Mouse (Mus musculus) embryonic fibroblast, embryonic 13.5 days (primary cell): ENCODE measurements around the gene Ttc41. TPM values are rescaled to one million over a fixed set of nuclear protein-coding genes. Genes with fewer than 3 reads are reported as not detected.

Experiments
- H3K27ac ChIP-seq: 2 replicates; pipeline ENCODE4 v1.5.1; 2012; ENCODE audit warnings: low read length, control low read depth, inconsistent platforms; ENCODE audit not compliant: insufficient read depth
- H3K4me1 ChIP-seq: 2 replicates; pipeline ENCODE4 v1.6.1; 2011; ENCODE audit warnings: low read length; ENCODE audit not compliant: control insufficient read depth, insufficient read depth
- H3K4me3 ChIP-seq: 2 replicates; pipeline ENCODE4 v1.5.1; 2011; ENCODE audit warnings: mild to moderate bottlenecking, control low read depth, low read length; ENCODE audit not compliant: insufficient read depth
- CTCF ChIP-seq: IDR thresholded peaks from 2 replicates; pipeline ENCODE4 v1.5.1; 2011; ENCODE audit warnings: mild to moderate bottlenecking, control low read depth, low read length, moderate library complexity, borderline replicate concordance; ENCODE audit not compliant: insufficient read depth
- POLR2A ChIP-seq: IDR thresholded peaks from 2 replicates; pipeline ENCODE4 v1.6.1; 2011; ENCODE audit warnings: low read depth, mild to moderate bottlenecking, control low read depth, low read length, moderate library complexity
- polyA plus RNA-seq: library from polyadenylated mRNA; stranded (reverse); fragments of >200 nt; gene quantifications from 2 replicates; pipeline ENCODE4 v1.2.4, GENCODE M21; 2011; ENCODE audit warnings: low read depth; ENCODE audit not compliant: missing spikeins, insufficient read length

The Ttc41 gene
- polyA plus RNA-seq, 1 experiment: 1.9 TPM

DNA sequence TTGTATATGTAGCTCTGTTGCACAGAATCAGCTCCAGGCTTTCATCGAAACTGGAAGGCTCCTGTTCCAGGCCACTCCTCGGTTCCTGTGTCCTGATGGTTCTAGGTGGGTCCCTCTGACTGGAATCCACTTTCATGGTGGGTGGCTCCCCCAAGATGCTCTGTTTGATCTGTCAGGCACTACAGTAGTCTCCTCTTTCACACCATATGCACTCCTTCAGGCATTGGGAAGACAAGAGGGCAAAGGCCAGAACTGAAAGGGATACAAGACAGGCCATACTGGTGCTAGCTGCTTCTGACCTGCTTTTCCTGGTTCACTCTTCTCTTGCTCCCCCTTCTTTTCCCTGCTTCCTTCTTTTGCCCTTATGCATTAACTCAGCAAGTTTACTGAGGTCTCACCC, 37.3 kb downstream of the Ttc41 start:
- no peak overlapping the region for H3K4me3 ChIP-seq
- no peak overlapping the region for H3K27ac ChIP-seq
- TF ChIP-seq POLR2A (no peak), CTCF (no peak)
- no peaks in the 10 kb centered on the region for H3K4me1 ChIP-seq

GRCm38 (mm10) chr10:86744306-86744705, 38.7 kb downstream of the Ttc41 start:
- no peak for TF ChIP-seq POLR2A
- TF ChIP-seq CTCF: no peak
- Histone ChIP-seq H3K4me1 (no peaks in the 10 kb centered on the region), H3K4me3 (no peak overlapping the region), H3K27ac (no peak overlapping the region)

GRCm38 (mm10) chr10:86755816-86756502, 50.3 kb downstream of the Ttc41 start:
- no peak overlapping the region for H3K27ac ChIP-seq
- TF ChIP-seq POLR2A (no peak), CTCF (no peak)
- no peaks in the 10 kb centered on the region for H3K4me1 ChIP-seq
- no peak overlapping the region for H3K4me3 ChIP-seq

GRCm38 (mm10) chr10:86757724-86758123, 52.1 kb downstream of the Ttc41 start:
- no peak for TF ChIP-seq POLR2A
- TF ChIP-seq CTCF: no peak

DNA sequence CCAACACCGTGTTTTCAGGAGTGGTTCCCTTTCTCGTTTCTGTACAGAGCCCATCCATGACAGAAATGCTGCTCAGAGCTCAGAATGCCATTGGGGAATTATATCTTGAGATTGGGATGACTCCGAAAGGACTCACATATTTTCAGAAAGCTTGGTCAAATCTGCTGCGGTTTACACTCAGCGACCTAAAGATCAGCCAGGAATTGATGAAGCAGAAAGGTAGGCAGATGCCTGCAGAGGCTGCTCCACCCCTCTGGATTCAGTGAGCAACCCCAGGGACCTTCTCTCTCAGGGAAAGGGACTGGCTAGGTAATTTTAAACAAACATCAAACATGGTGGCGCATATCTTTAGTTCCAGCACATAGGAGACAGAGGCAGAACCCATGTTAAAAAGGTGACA, 52.6 kb downstream of the Ttc41 start:
- no peaks in the 10 kb centered on the region for H3K4me1 ChIP-seq
- H3K27ac ChIP-seq: no peak overlapping the region
- TF ChIP-seq CTCF (no peak), POLR2A (no peak)
- H3K4me3 ChIP-seq: no peak overlapping the region

More at GRCm38 (mm10) chr10:86757724-86758123, 52.1 kb downstream of the Ttc41 start:
- no peak overlapping the region for H3K27ac ChIP-seq
- no peak overlapping the region for H3K4me3 ChIP-seq
- no peaks in the 10 kb centered on the region for H3K4me1 ChIP-seq

GRCm38 (mm10) chr10:86761236-86761635, 55.6 kb downstream of the Ttc41 start:
- Histone ChIP-seq H3K4me3 (no peak overlapping the region), H3K27ac (no peak overlapping the region), H3K4me1 (no peaks in the 10 kb centered on the region)
- TF ChIP-seq CTCF: no peak
- no peak for TF ChIP-seq POLR2A

DNA sequence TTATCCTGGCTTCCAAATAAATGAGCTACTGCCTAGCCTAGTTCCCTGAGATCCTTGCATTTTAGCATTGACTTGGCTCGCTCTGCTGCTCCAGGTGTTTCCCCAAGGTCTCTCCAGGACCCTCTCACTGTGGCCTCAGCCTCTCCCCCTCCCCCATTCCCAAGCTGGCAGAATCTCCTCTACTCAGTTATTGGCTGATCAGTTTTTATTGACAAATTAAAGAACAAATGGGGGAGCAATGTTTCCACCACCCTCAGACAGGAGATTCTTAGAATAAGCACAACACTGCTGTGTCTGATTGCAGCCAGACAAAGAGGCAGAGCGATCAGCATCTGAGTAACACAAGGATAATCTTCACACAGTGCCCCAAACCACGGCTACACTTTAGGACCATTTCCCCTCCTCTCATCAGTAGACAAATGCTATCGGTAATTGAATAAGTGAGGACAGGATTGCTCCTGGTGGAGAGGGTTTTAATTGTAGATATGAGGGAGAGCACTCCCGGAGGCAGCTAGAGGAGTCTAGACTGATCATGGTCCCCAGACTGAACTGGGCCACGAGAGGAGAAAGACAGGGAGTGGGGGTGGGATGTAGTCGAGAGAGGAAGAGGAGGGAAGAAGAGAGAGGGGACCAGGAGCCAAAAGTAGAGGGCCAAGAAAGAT, 56.2 kb downstream of the Ttc41 start:
- no peak overlapping the region for H3K4me3 ChIP-seq
- TF ChIP-seq CTCF (no peak), POLR2A (no peak)
- no peaks in the 10 kb centered on the region for H3K4me1 ChIP-seq
- no peak overlapping the region for H3K27ac ChIP-seq

- Histone ChIP-seq H3K4me1 (no peaks in the 10 kb centered on the region), H3K4me3 (no peak overlapping the region), H3K27ac (no peak overlapping the region)
- no peak for TF ChIP-seq POLR2A
- TF ChIP-seq CTCF: no peak
Observed at GRCm38 (mm10) chr10:86762384-86762730, 56.7 kb downstream of the Ttc41 start.

- no peak within 1 kb of the TSS for H3K4me3 ChIP-seq
- H3K27ac ChIP-seq: no peak within 1 kb of the TSS
- no peak for TF ChIP-seq POLR2A
- no peak for TF ChIP-seq CTCF
- no peaks in the 10 kb centered on the region for H3K4me1 ChIP-seq
Observed at GRCm38 (mm10) chr10:86763672-86764071, 58.1 kb downstream of the Ttc41 start, which contains the start of gene Gm49358. Gene Gm49358, plus strand, starts transcription at chr10:86763972.

DNA sequence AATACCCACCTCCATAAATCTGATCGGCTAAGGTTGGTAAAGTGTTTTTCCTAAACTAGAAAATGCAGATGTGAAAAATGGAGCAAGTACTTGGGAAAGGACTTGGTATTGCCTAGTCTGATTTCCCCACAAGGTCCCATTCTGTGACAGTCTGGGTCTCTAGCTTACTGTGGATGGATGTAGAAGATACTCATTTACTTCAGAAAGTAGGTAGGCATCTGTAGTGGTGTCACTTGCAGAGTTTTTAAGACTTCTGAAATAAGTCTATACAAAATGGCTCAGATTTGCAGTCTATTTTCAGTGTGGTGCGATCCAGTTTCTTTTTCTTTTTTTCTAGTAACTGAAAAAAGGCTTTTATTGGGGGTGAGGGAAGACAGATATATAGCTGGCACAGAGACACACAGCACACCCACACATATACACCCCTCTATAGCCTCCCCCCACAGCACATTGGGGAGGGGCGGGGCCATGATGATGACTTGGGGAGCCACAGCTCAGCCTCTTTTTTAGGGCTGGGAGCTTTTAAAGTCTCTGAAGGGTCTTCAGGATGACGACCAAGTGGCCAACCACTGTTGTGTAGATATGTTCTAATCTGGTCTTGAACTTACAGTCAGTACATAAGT, 59.8 kb downstream of the Ttc41 start:
- no peak overlapping the region for H3K27ac ChIP-seq
- TF ChIP-seq POLR2A (no peak), CTCF (no peak)
- no peaks in the 10 kb centered on the region for H3K4me1 ChIP-seq
- H3K4me3 ChIP-seq: no peak overlapping the region
